Mouse (Mus musculus): Measurements from ENCODE around the gene Tead1. TPM values are rescaled to one million over a fixed set of nuclear protein-coding genes. Genes with fewer than 3 reads are reported as not detected.

Tead1 gene
- polyA plus RNA-seq, 1 experiment = 25.1 TPM

DNA sequence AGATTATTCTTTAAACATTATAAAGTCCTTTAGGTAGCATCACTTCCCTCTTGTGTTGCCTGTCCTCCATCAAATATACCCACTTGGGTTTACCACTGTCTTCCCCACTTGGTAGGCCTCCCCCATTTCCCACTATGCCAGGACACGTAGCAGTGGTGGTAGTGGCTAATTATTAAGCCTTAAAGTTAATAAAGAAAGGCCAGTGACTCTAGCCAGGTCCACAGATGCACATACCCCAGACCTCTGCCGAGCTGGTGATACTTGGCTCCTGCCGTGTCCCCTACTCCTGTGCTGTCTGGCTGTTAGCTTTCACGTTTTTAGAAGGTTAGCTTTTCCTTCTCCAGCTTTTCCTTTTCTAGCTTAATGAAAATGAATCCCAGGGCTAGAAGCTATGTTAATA lies 152.3 kb downstream of the Tead1 start:
- Histone ChIP-seq H3ac (ENCODE audit: control insufficient read depth, insufficient read length, low read depth) (no peak overlapping the region), H3K4me3 (ENCODE audit: insufficient read depth, poor library complexity, severe bottlenecking) (no peak overlapping the region), H3K27me3 (ENCODE audit: control insufficient read depth, insufficient read depth, insufficient read length) (no peaks in the 10 kb centered on the region), H3K79me2 (ENCODE audit: control insufficient read depth, insufficient read depth) (peaks cover 95% of the 10 kb centered on the region), H3K79me3 (ENCODE audit: low read depth) (peaks cover 33% of the 10 kb centered on the region), H3K36me3 (ENCODE audit: control insufficient read depth, insufficient read depth) (no peaks in the 10 kb centered on the region)
- TF ChIP-seq USF1 (IDR thresholded peaks at IDR 0.05; ENCODE audit: low read depth) = no peak
- no peak for TF ChIP-seq MYOD1 (IDR thresholded peaks at IDR 0.05; ENCODE audit: control insufficient read depth, insufficient read length, low read depth)
- TF ChIP-seq MAX (IDR thresholded peaks at IDR 0.05) = no peak
- TF ChIP-seq CTCF (IDR thresholded peaks at IDR 0.05; ENCODE audit: control insufficient read depth, insufficient read depth, insufficient read length) = no peak
- TF ChIP-seq FOSL1 (IDR thresholded peaks at IDR 0.05; ENCODE audit: insufficient read depth, low read length, poor library complexity, severe bottlenecking) = no peak
- TF ChIP-seq CEBPB (IDR thresholded peaks at IDR 0.05; ENCODE audit: low read depth) = no peak
- TF ChIP-seq MYOG (IDR thresholded peaks at IDR 0.05; ENCODE audit: control insufficient read depth, extremely low read depth, insufficient read length) = no peak

DNA sequence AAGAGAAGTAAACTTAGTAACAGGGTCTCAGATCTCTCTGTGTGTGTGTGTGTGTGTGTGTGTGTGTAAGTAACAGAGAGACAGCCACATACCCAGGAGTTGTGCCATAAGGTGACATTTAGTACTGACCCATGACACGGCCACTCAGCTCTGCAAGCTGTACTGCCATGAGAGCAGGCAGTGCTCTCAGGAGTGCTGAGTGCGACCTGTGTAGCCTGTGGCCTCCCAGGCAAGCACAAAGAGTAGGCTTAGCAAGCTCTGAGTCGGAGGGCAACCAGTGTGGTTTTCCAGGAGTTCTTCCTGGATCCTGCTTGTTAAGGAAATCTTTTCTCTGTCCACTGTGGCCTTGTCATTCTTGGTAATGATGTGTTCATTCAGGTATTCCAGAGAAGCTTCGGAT lies 154.0 kb downstream of the Tead1 start:
- Histone ChIP-seq H3ac (ENCODE audit: control insufficient read depth, insufficient read length, low read depth) (no peak overlapping the region), H3K27me3 (ENCODE audit: control insufficient read depth, insufficient read depth, insufficient read length) (no peaks in the 10 kb centered on the region), H3K79me3 (ENCODE audit: low read depth) (peaks cover 32% of the 10 kb centered on the region), H3K79me2 (ENCODE audit: control insufficient read depth, insufficient read depth) (peaks cover 95% of the 10 kb centered on the region), H3K4me3 (ENCODE audit: insufficient read depth, poor library complexity, severe bottlenecking) (no peak overlapping the region), H3K36me3 (ENCODE audit: control insufficient read depth, insufficient read depth) (no peaks in the 10 kb centered on the region)
- no peak for TF ChIP-seq FOSL1 (IDR thresholded peaks at IDR 0.05; ENCODE audit: insufficient read depth, low read length, poor library complexity, severe bottlenecking)
- TF ChIP-seq MYOG (IDR thresholded peaks at IDR 0.05; ENCODE audit: control insufficient read depth, extremely low read depth, insufficient read length) = no peak
- no peak for TF ChIP-seq CTCF (IDR thresholded peaks at IDR 0.05; ENCODE audit: control insufficient read depth, insufficient read depth, insufficient read length)
- TF ChIP-seq MYOD1 (IDR thresholded peaks at IDR 0.05; ENCODE audit: control insufficient read depth, insufficient read length, low read depth) = no peak
- TF ChIP-seq USF1 (IDR thresholded peaks at IDR 0.05; ENCODE audit: low read depth) = no peak
- TF ChIP-seq MAX (IDR thresholded peaks at IDR 0.05) = no peak
- no peak for TF ChIP-seq CEBPB (IDR thresholded peaks at IDR 0.05; ENCODE audit: low read depth)

GRCm38 (mm10) chr7:112836076-112836475 lies 157.0 kb downstream of the Tead1 start:
- H3K27me3 ChIP-seq (ENCODE audit: control insufficient read depth, insufficient read depth, insufficient read length) = no peaks in the 10 kb centered on the region
- H3K36me3 ChIP-seq (ENCODE audit: control insufficient read depth, insufficient read depth) = no peaks in the 10 kb centered on the region
- H3K4me3 ChIP-seq (ENCODE audit: insufficient read depth, poor library complexity, severe bottlenecking) = no peak overlapping the region
- TF ChIP-seq MYOG (IDR thresholded peaks at IDR 0.05; ENCODE audit: control insufficient read depth, extremely low read depth, insufficient read length) = no peak
- no peak for TF ChIP-seq MAX (IDR thresholded peaks at IDR 0.05)
- TF ChIP-seq MYOD1 (IDR thresholded peaks at IDR 0.05; ENCODE audit: control insufficient read depth, insufficient read length, low read depth) = no peak
- no peak for TF ChIP-seq CEBPB (IDR thresholded peaks at IDR 0.05; ENCODE audit: low read depth)
- no peak for TF ChIP-seq CTCF (IDR thresholded peaks at IDR 0.05; ENCODE audit: control insufficient read depth, insufficient read depth, insufficient read length)
- TF ChIP-seq FOSL1 (IDR thresholded peaks at IDR 0.05; ENCODE audit: insufficient read depth, low read length, poor library complexity, severe bottlenecking) = no peak
- no peak for TF ChIP-seq USF1 (IDR thresholded peaks at IDR 0.05; ENCODE audit: low read depth)
- H3ac ChIP-seq (ENCODE audit: control insufficient read depth, insufficient read length, low read depth) = no peak overlapping the region
- H3K79me2 ChIP-seq (ENCODE audit: control insufficient read depth, insufficient read depth) = peaks cover 71% of the 10 kb centered on the region
- peaks cover 25% of the 10 kb centered on the region for H3K79me3 ChIP-seq (ENCODE audit: low read depth)

DNA sequence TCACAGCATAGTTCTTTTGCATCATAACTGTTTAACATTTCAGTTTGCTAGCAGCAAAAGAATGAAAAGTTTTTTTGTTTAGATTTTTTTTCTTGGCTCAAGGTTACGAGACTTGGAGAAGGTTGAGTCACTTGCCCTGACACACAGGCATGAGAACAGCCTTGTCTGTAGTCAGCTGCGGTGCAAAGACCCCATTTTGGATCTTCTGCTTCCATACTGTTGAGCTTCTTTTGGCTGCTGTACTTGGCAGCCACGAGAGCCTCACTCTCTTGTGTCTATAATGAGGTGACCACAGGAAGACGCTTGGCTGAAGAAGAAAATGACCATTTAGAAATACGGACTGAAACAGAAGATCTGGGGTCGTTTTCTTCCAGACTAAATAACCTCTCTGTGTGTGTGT lies 159.0 kb downstream of the Tead1 start:
- H3K27me3 ChIP-seq (ENCODE audit: control insufficient read depth, insufficient read depth, insufficient read length) = no peaks in the 10 kb centered on the region
- peaks cover 50% of the 10 kb centered on the region for H3K79me2 ChIP-seq (ENCODE audit: control insufficient read depth, insufficient read depth)
- peaks cover 22% of the 10 kb centered on the region for H3K79me3 ChIP-seq (ENCODE audit: low read depth)
- no peak overlapping the region for H3K4me3 ChIP-seq (ENCODE audit: insufficient read depth, poor library complexity, severe bottlenecking)
- H3ac ChIP-seq (ENCODE audit: control insufficient read depth, insufficient read length, low read depth) = no peak overlapping the region
- no peaks in the 10 kb centered on the region for H3K36me3 ChIP-seq (ENCODE audit: control insufficient read depth, insufficient read depth)
- no peak for TF ChIP-seq CEBPB (IDR thresholded peaks at IDR 0.05; ENCODE audit: low read depth)
- TF ChIP-seq FOSL1 (IDR thresholded peaks at IDR 0.05; ENCODE audit: insufficient read depth, low read length, poor library complexity, severe bottlenecking) = no peak
- no peak for TF ChIP-seq MYOD1 (IDR thresholded peaks at IDR 0.05; ENCODE audit: control insufficient read depth, insufficient read length, low read depth)

DNA sequence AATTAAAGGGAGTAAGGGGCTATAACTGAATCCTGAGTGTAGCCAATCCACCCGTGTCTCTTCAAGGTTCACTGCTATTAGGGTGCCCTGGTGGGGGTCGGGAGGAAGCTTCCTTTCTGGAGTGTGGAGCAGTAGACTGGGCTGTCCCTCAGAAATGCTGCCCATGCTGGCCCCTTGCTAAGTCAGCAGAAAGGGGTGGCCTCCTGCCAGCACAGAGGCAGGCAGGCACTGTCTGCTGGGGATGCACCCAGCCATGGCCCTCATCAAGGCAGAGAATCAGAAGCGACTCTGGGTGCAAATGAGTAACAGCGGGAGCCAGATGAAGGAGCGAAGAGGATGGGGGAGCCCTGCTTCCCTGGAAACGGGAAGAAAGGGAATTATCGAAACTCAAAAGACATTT lies 161.2 kb downstream of the Tead1 start:
- TF ChIP-seq FOSL1 (IDR thresholded peaks at IDR 0.05; ENCODE audit: insufficient read depth, low read length, poor library complexity, severe bottlenecking) (no peak), USF1 (IDR thresholded peaks at IDR 0.05; ENCODE audit: low read depth) (no peak), CTCF (IDR thresholded peaks at IDR 0.05; ENCODE audit: control insufficient read depth, insufficient read depth, insufficient read length) (no peak), MYOG (IDR thresholded peaks at IDR 0.05; ENCODE audit: control insufficient read depth, extremely low read depth, insufficient read length) (no peak), MYOD1 (IDR thresholded peaks at IDR 0.05; ENCODE audit: control insufficient read depth, insufficient read length, low read depth) (no peak), MAX (IDR thresholded peaks at IDR 0.05) (no peak)
- no peaks in the 10 kb centered on the region for H3K27me3 ChIP-seq (ENCODE audit: control insufficient read depth, insufficient read depth, insufficient read length)
- no peak overlapping the region for H3K4me3 ChIP-seq (ENCODE audit: insufficient read depth, poor library complexity, severe bottlenecking)
- H3K79me3 ChIP-seq (ENCODE audit: low read depth) = peaks cover 16% of the 10 kb centered on the region
- no peaks in the 10 kb centered on the region for H3K36me3 ChIP-seq (ENCODE audit: control insufficient read depth, insufficient read depth)
- peaks cover 31% of the 10 kb centered on the region for H3K79me2 ChIP-seq (ENCODE audit: control insufficient read depth, insufficient read depth)
- H3ac ChIP-seq (ENCODE audit: control insufficient read depth, insufficient read length, low read depth) = no peak overlapping the region

DNA sequence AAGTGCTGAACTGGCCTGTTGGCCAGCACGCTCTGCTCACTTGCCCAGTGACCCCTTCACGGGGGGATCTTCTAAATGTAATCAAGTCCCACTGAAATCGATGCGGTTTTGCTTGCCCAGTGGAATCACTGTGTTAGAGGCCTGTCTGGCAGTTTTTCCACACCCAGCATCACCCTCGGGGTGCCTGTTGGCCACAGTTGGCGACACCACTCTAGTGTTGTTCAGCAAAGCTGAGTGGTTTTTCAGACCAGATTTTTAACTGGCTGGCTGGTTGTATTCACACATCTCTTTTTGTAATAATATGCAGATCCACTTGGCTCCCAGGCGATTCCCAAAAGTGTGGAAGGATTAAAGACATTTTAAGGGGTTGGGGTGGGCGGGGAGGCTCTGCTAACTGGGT lies 161.8 kb downstream of the Tead1 start:
- Histone ChIP-seq H3K36me3 (ENCODE audit: control insufficient read depth, insufficient read depth) (no peaks in the 10 kb centered on the region), H3K79me3 (ENCODE audit: low read depth) (peaks cover 15% of the 10 kb centered on the region), H3K79me2 (ENCODE audit: control insufficient read depth, insufficient read depth) (peaks cover 26% of the 10 kb centered on the region), H3ac (ENCODE audit: control insufficient read depth, insufficient read length, low read depth) (no peak overlapping the region), H3K4me3 (ENCODE audit: insufficient read depth, poor library complexity, severe bottlenecking) (no peak overlapping the region), H3K27me3 (ENCODE audit: control insufficient read depth, insufficient read depth, insufficient read length) (no peaks in the 10 kb centered on the region)
- TF ChIP-seq USF1 (IDR thresholded peaks at IDR 0.05; ENCODE audit: low read depth) (no peak), MYOG (IDR thresholded peaks at IDR 0.05; ENCODE audit: control insufficient read depth, extremely low read depth, insufficient read length) (no peak), CTCF (IDR thresholded peaks at IDR 0.05; ENCODE audit: control insufficient read depth, insufficient read depth, insufficient read length) (no peak), MAX (IDR thresholded peaks at IDR 0.05) (no peak), CEBPB (IDR thresholded peaks at IDR 0.05; ENCODE audit: low read depth) (no peak), FOSL1 (IDR thresholded peaks at IDR 0.05; ENCODE audit: insufficient read depth, low read length, poor library complexity, severe bottlenecking) (no peak), MYOD1 (IDR thresholded peaks at IDR 0.05; ENCODE audit: control insufficient read depth, insufficient read length, low read depth) (no peak)

All from C2C12 (cell line).